Mouse (Mus musculus) layer of hippocampus, adult 11-12 months (tissue): ENCODE data around the gene Nfam1.

Source experiments
- DNase-seq: peaks from one replicate; pipeline ENCODE4 v3.0.0; 2022; ENCODE audit warnings: low spot score

Nfam1 gene

GRCm38 (mm10) chr15:83037755-83038483 lies 4.8 kb upstream of the Nfam1 start:
- DNase-seq: peak; percentile 92

- peak; percentile 31 for DNase-seq
These were observed 3.9 kb upstream of the Nfam1 start for GRCm38 (mm10) chr15:83036900-83037519.

- peak; percentile 58 for DNase-seq
These were observed 3.0 kb upstream of the Nfam1 start for GRCm38 (mm10) chr15:83036089-83036488.

DNA sequence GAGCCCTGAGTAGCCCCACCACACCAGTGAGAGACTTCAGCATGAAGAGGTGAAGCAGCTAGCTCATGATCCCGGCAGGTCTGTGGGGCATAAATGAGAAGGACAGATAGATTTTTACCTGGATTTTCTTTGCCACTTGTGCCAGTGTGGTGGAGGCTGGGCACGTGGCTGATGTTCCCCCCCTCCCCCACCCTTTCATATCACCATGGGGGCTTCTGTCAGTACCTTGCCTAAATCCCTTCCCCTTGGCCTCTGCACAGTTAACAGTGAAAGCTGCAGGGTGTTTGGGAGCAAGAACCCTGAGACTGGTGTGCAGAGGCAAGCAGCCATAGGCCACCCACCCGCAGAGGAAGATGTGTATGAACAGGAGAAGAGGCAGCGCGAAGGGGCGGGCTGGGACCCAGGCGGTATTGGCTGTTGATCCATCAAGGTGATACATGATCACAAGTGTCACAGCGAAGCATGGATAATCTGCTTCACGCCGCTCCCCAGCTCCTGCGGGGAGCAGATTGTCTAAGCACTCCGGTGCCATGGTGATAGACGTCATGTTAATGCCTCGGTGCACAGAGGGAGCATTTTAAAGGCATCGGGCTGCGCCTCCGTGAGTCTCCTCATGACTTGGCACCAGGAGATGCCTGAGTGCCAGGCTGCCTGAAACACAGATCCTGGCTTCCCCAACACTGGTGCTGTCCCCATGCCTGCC lies 1.3 kb upstream of the Nfam1 start:
- DNase-seq: peak; percentile 64

GRCm38 (mm10) chr15:83030884-83031283 lies 2.2 kb downstream of the Nfam1 start:
- no peak for DNase-seq

GRCm38 (mm10) chr15:83029725-83030718 lies 3.1 kb downstream of the Nfam1 start:
- DNase-seq: no peak

DNA sequence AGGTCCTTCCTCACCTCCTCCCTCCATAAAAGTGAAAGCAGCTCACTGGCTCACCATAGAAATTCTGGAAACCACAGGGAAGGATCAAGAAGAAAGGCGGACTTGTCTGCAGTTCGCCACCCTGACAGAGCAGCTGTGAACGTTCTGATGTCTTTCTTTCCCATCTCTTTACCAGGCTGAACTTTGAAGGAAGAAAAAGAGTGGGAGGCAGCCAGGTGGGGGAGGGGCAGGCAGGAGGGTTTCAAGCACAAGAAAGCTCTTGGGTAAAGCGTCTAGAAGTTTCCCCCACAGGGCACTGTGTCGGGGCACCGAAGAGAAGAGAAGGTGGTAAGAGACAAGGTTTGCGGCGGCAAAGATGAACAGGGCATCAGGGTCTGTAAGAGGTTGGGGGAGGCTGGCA lies 7.0 kb downstream of the Nfam1 start:
- no peak for DNase-seq

DNA sequence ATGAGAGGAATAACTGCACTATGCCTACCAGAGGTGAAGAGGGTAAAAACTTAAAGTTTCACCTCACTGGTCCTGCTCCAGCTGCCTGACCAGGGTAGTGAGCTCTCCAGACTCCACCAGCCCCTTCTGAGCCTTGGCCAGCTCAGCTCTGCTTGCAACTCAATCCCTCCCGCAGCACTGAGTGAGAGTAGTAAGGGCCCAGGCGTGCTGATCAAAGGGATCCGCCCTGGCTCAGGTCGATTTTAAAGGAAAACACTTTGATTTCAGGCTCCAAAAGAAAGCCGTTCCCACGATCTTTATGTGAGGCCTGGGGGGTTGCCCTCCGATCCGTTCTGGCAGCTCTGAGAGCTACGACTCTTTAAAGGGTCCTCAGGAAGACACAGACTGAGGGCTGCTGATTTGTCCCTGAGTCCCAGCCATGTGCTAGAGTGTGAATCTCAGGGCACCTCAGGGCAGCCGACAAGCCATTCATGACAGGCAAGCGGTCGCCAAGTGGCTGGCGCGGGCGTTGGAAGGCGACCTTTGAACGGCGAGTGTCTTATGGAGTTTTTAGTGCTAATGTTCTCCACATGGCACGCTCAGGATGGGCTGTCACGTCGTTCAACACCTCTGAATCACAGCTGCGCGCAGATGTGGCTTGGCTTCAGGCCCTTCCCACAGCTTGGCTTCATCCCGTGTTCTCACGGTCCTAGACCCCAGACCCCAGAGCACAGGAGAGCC lies 7.9 kb downstream of the Nfam1 start:
- no peak for DNase-seq

- no peak for DNase-seq
These were observed 10.2 kb downstream of the Nfam1 start for GRCm38 (mm10) chr15:83022947-83023346.

DNA sequence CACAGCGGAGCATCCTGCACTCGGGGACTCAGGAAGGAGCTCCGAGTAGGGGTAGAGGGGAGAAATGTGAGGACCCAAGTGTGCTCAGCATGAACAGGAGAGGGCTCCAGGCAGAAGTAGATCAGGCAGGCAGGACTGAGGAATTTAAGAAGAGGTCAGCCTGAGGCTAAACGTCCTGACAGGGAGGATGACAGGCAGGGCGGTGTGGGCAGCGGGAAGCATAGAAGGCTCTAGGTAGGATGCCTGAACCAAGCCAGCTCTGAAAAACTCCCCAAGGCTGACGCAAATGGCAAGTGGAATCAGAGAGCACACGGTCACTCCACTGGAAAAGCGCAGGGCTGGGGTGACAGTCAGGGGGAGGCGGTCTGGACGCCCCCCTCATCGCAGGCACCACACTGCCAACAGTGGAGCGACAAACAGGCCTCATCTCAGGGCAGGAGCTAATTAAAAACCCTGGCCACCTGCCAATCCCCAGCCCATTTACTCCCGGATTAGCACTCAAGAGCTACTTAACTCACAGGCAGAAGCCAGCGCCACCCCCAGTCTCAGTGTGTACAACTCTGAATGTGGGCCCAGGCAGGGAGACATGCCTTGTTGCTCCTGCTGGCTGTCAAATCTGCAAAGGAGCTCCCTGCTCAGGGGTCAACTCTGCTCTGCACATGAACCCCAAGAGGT lies 22.0 kb downstream of the Nfam1 start:
- peak; percentile 86 for DNase-seq

- DNase-seq: no peak
These were observed 22.7 kb downstream of the Nfam1 start for GRCm38 (mm10) chr15:83010423-83010822.

DNA sequence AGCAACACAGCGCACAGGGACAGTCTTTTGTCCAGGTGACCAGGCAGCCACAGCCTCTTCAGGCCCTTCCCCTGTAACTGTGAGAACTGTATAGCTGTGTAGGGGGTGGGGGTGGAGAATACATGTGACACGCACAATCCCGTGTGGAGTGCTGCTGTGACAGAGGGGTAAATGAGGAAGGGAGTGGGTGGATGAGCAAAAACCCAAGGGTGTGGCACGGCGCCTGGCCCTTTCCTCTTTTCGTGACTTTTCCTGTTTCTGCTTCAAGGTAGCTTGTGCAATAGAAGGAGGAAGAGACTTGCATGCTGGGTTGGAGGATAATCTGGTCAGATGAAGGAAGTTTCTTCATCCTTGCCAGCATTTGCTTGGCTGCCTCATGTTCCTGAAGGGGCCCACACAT lies 23.6 kb downstream of the Nfam1 start:
- peak; percentile 37 for DNase-seq

DNA sequence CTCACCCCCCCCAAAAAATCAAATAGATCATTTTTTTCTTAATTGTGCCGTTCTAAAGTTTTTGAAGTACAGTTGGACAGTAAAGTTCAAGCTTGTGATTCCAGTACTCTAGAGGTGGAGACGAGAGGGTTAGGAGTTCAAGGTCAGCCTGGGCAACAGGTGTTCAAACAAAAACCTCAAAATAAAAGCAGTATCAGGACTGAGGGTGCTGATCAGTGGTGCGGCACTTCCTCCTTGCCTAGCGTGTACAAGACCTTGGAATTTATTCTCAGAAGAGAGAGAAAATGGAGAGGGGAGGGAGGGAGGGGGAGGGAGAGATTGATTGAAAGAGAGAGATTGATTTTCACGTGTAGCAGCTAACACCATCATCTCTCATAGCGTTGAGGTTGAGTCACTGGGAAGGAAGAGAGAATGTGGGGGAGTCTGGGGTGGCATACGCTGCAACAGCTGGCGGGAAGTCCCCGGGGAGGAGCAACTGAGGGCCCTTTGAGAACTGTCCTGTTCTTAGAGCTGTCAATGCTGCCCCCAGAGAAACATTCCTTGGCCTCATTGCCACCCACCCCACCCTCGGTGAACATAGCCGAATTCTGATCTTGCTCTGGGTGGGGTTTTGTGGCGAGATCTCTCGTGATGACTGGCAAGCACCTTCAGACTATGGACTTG lies 24.2 kb downstream of the Nfam1 start:
- DNase-seq: no peak

GRCm38 (mm10) chr15:83007346-83007920 lies 25.7 kb downstream of the Nfam1 start:
- no peak for DNase-seq

DNA sequence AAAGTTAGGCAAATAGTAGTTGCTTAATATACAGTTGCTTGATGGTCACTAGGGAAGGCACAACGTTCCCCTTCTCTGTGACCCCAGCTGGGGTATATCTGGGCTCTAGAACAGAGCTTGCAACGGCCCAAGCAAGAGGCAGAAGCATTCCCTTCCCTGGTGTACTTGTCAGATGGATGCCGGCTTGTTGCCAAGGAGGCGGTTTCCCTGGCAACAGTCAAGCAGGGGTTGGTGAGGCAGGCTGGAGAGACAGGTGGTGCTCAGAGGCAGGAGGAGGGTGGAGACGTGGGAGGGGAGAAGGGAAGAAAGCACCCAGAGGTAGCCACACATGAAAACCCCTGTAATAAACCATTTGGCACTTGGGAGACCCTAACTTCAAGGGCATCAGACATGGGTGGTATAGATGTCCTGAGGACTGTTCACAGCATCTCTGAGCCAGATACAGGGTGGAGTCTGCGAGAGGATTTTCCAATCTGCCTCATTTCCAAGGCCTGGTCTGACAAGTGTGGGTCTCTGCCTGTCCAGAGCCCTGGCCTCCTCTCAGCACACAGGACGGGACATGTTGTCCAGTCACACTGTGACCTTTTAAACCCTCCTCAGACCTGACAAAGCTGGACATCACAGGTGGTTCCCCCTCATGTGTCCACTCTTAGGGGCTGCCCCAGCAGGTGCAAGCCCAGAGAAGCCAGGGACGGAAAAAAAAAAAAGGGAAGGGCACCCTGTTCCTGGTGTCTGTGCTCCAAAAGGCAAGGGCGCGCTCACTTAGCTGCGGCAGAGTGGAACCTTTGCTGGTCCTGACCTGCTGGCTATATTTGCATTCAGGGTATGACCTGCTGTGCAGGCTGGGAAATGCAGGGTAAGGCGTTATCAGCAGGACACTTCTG lies 30.2 kb downstream of the Nfam1 start:
- DNase-seq: peak; percentile 93

DNA sequence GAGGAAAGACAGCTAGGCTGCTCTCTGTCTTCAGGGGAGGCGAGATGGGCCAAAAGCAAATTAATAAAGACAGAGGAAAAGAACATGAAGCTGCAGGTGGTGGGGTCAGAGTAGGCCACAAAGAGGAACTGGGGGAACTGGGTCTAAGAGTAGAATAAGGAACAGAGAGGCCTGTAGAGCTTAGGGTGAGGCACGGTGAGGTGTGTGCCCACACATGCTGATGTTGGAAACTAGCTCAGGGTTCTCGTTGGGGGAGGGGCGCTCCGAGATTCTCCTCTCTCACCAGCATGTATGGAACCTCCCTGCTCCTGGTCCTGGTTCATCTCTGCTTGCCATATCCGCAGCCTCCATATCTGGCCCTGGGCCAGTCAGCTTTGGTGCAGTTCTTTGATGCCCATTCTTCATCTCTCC lies 34.3 kb downstream of the Nfam1 start:
- DNase-seq: no peak

DNA sequence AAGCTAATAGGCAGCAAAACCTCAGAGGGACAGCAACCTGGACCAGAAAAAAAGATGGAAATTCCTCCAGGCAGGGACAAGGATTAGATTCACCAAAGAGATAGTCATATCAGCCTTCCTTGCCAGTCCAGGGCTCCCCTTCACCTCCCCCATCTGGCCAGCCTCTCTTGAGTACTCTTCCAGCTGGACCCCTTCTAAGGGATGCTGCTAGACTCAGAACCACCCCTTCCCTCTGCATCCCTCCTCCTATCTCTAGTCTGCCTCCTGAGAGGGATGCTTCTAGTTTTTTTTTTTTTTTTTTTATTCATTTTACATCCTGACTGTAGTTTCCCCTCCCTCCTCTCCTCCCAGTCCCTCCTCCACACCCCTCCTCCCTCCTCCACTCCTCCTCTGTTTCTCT lies 36.7 kb downstream of the Nfam1 start:
- DNase-seq: no peak

GRCm38 (mm10) chr15:82995239-82995638 lies 37.9 kb downstream of the Nfam1 start:
- no peak for DNase-seq

GRCm38 (mm10) chr15:82992911-82993310 lies 40.2 kb downstream of the Nfam1 start:
- no peak for DNase-seq
